Mouse (Mus musculus) neural tube, embryonic 15.5 days (tissue): ENCODE results near the gene Foxo3. TPM values are rescaled to one million over a fixed set of nuclear protein-coding genes. Genes with fewer than 3 reads are reported as not detected.

Source experiments
- ATAC-seq: fragments of 200-750 bp; cut with Nextera tagmentation; 2 replicates; pipeline ENCODE4 v1.8.0; 2017; ENCODE audit warnings: mild to moderate bottlenecking, moderate TSS enrichment, moderate library complexity; ENCODE audit not compliant: low FRiP score
- H3K27ac ChIP-seq: fragments of 300-500 bp; sonication (generic); replicated peaks from 2 replicates; pipeline ENCODE4 v1.5.1; 2015; ENCODE audit warnings: mild to moderate bottlenecking, inconsistent platforms
- H3K27me3 ChIP-seq: fragments of 300-500 bp; sonication (generic); replicated peaks from 2 replicates; pipeline ENCODE4 v1.6.1; 2015; ENCODE audit warnings: inconsistent platforms
- H3K36me3 ChIP-seq: fragments of 300-500 bp; sonication (generic); 2 replicates; pipeline ENCODE4 v1.6.1; 2015; ENCODE audit warnings: inconsistent platforms
- H3K4me1 ChIP-seq: fragments of 300-500 bp; sonication (generic); 2 replicates; pipeline ENCODE4 v1.6.1; 2015; ENCODE audit warnings: inconsistent platforms
- H3K4me2 ChIP-seq: fragments of 300-500 bp; sonication (generic); 2 replicates; pipeline ENCODE4 v1.6.1; 2015; ENCODE audit warnings: inconsistent platforms, mild to moderate bottlenecking, moderate library complexity
- H3K4me3 ChIP-seq: fragments of 300-500 bp; sonication (generic); replicated peaks from 2 replicates; pipeline ENCODE4 v1.5.1; 2015; ENCODE audit warnings: mild to moderate bottlenecking, inconsistent platforms
- H3K9ac ChIP-seq: fragments of 300-500 bp; sonication (generic); replicated peaks from 2 replicates; pipeline ENCODE4 v1.6.1; 2015; ENCODE audit warnings: mild to moderate bottlenecking, inconsistent platforms
- H3K9me3 ChIP-seq: fragments of 300-500 bp; sonication (generic); replicated peaks from 2 replicates; pipeline ENCODE4 v1.6.1; 2016; ENCODE audit warnings: inconsistent platforms
- WGBS: fragments of 180-500 bp; shearing (Covaris S2); methylation state at CpG from one replicate; pipeline ENCODE4 v1.1.7; 2015; ENCODE audit warnings: mixed read lengths; 5-methylcytosine and 5-hydroxymethylcytosine counted together
- polyA plus RNA-seq: library from polyadenylated mRNA; unstranded; fragments of >200 nt; fragmentation: Nextera tagmentation; extraction: Ambion mirVana; gene quantifications from 2 replicates; pipeline ENCODE4 v1.2.1, GENCODE M21; 2015

Foxo3 gene
- polyA plus RNA-seq, 1 experiment from 2014 or later: 4.6 TPM

DNA sequence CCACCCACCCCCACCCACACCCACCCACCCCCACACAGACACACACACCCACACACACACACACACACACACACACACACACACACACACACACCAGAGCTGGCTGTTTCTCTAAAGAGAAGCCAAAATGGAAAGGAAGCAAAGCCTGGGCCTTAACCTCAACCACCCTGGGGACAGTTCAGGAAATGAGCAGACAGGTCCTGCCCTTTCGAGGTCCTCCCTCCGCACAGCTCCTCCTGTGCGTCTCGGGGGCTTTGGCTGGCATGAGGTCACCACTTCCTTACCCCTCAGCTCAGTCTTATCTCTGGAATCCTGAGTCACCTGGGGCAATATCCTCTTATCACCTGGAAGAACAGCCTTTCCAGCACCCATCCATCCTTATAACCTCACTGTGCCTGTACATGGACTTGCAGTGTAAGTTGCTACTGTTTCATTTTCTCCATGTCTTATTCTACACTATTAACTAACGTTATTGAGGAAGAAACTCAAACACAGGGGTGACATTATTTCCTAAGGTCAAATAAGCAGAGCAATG is 56.1 kb downstream of the Foxo3 start:
- no peaks in the 10 kb centered on the region for H3K27me3 ChIP-seq
- H3K9me3 ChIP-seq: no peaks in the 10 kb centered on the region
- H3K36me3 ChIP-seq: no peaks in the 10 kb centered on the region
- no peak overlapping the region for H3K4me3 ChIP-seq
- no peak for ATAC-seq
- 76% methylated on average over 5 of the region's 5 CpGs for WGBS
- H3K27ac ChIP-seq: no peak overlapping the region
- H3K9ac ChIP-seq: no peak overlapping the region
- no peak overlapping the region for H3K4me2 ChIP-seq
- H3K4me1 ChIP-seq: peaks cover 13% of the 10 kb centered on the region

DNA sequence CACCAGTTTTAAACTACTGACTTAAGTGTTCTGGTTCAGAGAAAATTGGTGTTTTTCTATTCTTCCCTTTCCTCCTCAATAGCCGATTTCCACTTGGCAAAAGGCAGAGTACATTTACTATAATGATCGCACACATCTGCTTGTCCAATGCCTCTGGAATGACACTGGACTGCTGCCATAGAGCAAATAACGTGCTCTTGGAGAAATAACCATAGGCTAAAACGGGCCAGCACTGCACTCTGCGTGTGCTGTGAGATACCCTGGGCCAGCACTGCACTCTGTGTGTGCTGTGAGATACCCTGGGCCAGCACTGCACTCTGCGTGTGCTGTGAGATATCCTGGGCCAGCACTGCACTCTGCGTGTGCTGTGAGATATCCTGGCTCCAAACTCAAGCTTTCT is 65.1 kb downstream of the Foxo3 start:
- no peak overlapping the region for H3K27ac ChIP-seq
- H3K4me1 ChIP-seq: peaks cover 16% of the 10 kb centered on the region
- H3K9ac ChIP-seq: no peak overlapping the region
- no peaks in the 10 kb centered on the region for H3K27me3 ChIP-seq
- no peak overlapping the region for H3K4me3 ChIP-seq
- ATAC-seq: no peak
- H3K4me2 ChIP-seq: no peak overlapping the region
- H3K9me3 ChIP-seq: no peaks in the 10 kb centered on the region
- 72% methylated on average over 7 of the region's 7 CpGs for WGBS
- H3K36me3 ChIP-seq: no peaks in the 10 kb centered on the region

- Histone ChIP-seq H3K27ac (no peak overlapping the region), H3K9me3 (no peaks in the 10 kb centered on the region), H3K27me3 (no peaks in the 10 kb centered on the region), H3K4me3 (no peak overlapping the region), H3K4me2 (no peak overlapping the region), H3K36me3 (no peaks in the 10 kb centered on the region), H3K4me1 (peaks cover 16% of the 10 kb centered on the region), H3K9ac (no peak overlapping the region)
- ATAC-seq: no peak
- 48% methylated on average over 2 of the region's 2 CpGs for WGBS
These were observed 65.9 kb downstream of the Foxo3 start for GRCm38 (mm10) chr10:42210641-42211040.

DNA sequence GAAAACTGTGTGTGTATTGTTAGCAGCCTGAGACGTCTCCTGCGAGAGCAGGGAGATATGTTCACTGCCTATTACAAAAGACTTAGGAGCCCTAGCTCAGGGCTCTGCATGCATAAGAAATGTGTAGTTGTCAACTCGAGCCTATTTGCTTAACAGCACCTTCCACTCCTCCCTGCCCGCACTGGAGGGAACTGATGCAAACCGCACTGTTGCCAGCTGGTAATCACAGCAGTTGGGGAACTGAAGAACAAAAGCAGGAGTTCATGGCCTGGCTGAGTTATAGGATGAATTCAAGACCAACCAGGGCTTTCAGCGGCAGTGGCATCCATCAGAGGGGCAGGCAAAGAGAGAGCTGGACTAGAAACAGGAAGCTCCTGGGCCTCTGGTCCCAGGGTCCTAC is 66.7 kb downstream of the Foxo3 start:
- Histone ChIP-seq H3K4me2 (no peak overlapping the region), H3K4me3 (no peak overlapping the region), H3K9ac (no peak overlapping the region), H3K4me1 (peaks cover 20% of the 10 kb centered on the region), H3K36me3 (no peaks in the 10 kb centered on the region), H3K9me3 (no peaks in the 10 kb centered on the region), H3K27ac (no peak overlapping the region), H3K27me3 (no peaks in the 10 kb centered on the region)
- no peak for ATAC-seq
- 16% methylated on average over 6 of the region's 6 CpGs for WGBS

DNA sequence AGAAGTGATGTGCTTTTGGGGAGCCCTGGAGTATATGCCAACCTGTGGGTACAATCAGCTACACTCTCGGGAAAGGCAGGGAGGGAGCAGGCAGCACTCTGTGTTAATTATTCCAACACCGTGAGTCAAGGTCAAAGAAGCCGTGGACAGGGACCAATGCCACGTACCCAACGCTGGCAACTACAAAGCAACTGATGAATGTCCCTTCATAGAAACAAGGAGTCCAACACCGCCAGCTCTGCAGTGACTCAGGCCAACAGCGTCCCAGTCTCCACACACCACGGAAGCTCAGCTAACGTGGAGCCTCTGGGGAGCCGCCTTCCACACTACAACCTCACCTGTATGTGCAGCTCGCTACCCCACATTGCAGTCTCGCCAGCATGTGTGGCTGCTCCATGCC is 68.9 kb downstream of the Foxo3 start:
- Histone ChIP-seq H3K27ac (no peak overlapping the region), H3K4me3 (no peak overlapping the region), H3K9me3 (no peaks in the 10 kb centered on the region), H3K27me3 (no peaks in the 10 kb centered on the region), H3K4me1 (peaks cover 25% of the 10 kb centered on the region), H3K9ac (no peak overlapping the region), H3K36me3 (no peaks in the 10 kb centered on the region), H3K4me2 (no peak overlapping the region)
- 82% methylated on average over 12 of the region's 12 CpGs for WGBS
- ATAC-seq: no peak

- Histone ChIP-seq H3K36me3 (no peaks in the 10 kb centered on the region), H3K4me3 (no peak overlapping the region), H3K4me1 (peaks cover 17% of the 10 kb centered on the region), H3K4me2 (no peak overlapping the region), H3K27ac (no peak overlapping the region), H3K9ac (no peak overlapping the region), H3K27me3 (no peaks in the 10 kb centered on the region), H3K9me3 (no peaks in the 10 kb centered on the region)
- ATAC-seq: no peak
- 87% methylated on average over 20 of the region's 20 CpGs for WGBS
These were observed 71.7 kb downstream of the Foxo3 start for GRCm38 (mm10) chr10:42204768-42205412.

DNA sequence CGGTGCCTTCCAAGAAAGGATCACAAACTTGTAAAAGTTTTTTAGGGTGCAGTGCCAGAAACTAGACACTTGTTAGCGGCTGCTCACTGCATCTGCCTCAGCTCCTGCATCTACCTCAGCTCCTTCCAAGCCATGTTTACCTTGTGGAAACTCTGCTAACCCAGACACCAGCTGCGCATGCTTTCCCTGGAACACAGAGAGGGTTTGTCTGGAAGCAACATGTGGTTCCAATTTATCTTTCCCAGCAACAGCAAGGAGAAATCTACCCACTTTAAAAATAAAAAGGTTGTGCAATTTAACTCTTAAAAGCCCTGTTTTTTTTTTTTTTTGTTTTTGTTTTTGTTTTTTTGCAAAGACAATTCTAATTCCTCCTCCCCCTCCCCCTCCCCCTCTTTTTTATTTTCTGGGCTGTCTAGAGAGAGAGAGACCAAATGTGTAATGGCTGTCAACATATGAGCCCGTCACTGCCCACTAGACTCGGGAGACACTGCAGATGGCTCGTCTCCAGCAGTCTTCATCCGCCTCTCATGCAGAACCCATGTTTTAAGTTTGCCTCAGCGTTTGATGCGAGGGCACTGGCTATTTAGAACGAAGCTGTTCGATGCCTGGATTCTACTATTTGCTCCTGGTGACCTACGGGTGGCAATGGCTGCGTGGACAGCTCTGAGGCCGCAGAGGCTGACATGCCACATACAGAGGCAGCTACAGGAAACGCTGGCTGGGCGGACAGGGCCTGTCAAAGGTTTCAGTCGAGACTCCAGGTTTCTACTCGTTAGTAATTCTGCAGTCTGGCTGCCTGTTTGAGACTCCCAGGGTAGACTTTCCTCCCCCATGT is 73.0 kb downstream of the Foxo3 start:
- H3K4me3 ChIP-seq: no peak overlapping the region
- no peak overlapping the region for H3K27ac ChIP-seq
- no peak overlapping the region for H3K9ac ChIP-seq
- H3K4me2 ChIP-seq: no peak overlapping the region
- peaks cover 15% of the 10 kb centered on the region for H3K4me1 ChIP-seq
- 71% methylated on average over 18 of the region's 18 CpGs for WGBS
- no peaks in the 10 kb centered on the region for H3K36me3 ChIP-seq
- H3K9me3 ChIP-seq: no peaks in the 10 kb centered on the region
- ATAC-seq: no peak
- H3K27me3 ChIP-seq: no peaks in the 10 kb centered on the region

DNA sequence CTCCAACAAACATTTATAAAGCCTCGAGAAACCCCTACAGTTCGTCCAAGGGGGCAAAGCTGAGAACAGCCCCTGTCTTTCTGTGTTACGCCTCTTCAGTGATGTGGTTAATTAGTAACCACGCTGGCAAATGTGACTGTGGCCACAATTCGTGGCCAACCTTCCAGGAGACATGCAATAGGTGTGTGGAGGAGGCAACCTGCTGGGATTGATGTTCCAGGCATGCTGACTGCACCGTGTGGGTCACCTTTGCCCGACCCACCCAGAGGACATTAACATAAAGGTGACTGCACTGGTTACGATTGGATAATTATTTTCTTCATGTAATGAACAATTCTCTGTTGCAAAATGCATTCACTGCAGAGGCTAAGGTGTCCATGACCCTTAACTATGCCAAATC is 74.0 kb downstream of the Foxo3 start:
- WGBS: 61% methylated on average over 8 of the region's 8 CpGs

DNA sequence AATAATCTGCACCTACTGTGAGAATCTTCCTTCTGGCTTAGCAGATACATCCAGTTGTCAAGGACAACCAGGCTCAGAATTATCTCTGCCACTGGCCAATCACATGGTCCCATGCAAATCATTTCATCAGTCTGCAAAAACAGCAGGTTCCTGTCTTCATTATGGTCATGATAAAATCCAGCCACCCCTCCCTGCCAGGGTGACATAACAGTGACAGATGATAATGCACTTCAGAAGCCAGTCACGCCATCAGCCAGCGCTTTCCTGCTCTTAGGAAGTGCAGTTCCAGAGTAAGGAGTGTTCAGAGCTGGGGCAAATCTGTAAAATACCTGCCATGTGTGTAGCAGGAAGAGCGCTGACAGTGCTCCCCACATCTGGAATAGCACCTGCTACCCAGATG is 77.1 kb downstream of the Foxo3 start:
- H3K4me3 ChIP-seq: no peak overlapping the region
- H3K9me3 ChIP-seq: no peaks in the 10 kb centered on the region
- H3K9ac ChIP-seq: no peak overlapping the region
- no peak for ATAC-seq
- H3K27me3 ChIP-seq: no peaks in the 10 kb centered on the region
- H3K4me1 ChIP-seq: peaks cover 10% of the 10 kb centered on the region
- WGBS: 69% methylated on average over 3 of the region's 3 CpGs
- no peak overlapping the region for H3K4me2 ChIP-seq
- peaks cover 16% of the 10 kb centered on the region for H3K36me3 ChIP-seq
- no peak overlapping the region for H3K27ac ChIP-seq

More for the DNA sequence above, 74.0 kb downstream of the Foxo3 start:
- H3K4me2 ChIP-seq: no peak overlapping the region
- H3K9me3 ChIP-seq: no peaks in the 10 kb centered on the region
- H3K27ac ChIP-seq: no peak overlapping the region
- peaks cover 3% of the 10 kb centered on the region for H3K36me3 ChIP-seq
- no peak overlapping the region for H3K4me3 ChIP-seq
- H3K27me3 ChIP-seq: no peaks in the 10 kb centered on the region
- no peak for ATAC-seq
- H3K9ac ChIP-seq: no peak overlapping the region
- peaks cover 15% of the 10 kb centered on the region for H3K4me1 ChIP-seq

DNA sequence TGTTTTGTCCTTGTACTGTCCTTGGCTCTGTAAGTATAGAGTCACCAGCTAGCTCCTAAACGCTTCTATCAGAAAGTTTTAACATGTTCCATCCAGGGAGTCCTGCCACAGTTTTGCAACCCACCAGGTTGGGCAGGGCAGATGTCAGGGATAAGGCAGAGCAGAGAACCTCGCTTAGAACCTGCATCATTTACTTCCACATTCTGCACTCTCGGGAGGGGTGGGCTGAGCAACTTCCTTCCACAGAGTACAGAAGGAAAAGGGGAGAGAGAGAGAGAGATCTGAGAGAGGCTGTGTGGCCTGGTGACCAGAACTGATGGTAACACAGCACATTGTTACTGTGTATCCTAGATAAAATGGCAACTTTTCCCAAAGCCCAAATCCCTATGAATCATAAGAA is 77.9 kb downstream of the Foxo3 start:
- no peak for ATAC-seq
- no peaks in the 10 kb centered on the region for H3K27me3 ChIP-seq
- H3K4me3 ChIP-seq: no peak overlapping the region
- H3K9me3 ChIP-seq: no peaks in the 10 kb centered on the region
- peaks cover 16% of the 10 kb centered on the region for H3K36me3 ChIP-seq
- H3K27ac ChIP-seq: no peak overlapping the region
- H3K4me2 ChIP-seq: no peak overlapping the region
- H3K4me1 ChIP-seq: peaks cover 8% of the 10 kb centered on the region
- WGBS: 83% methylated on average over 3 of the region's 3 CpGs
- H3K9ac ChIP-seq: no peak overlapping the region

DNA sequence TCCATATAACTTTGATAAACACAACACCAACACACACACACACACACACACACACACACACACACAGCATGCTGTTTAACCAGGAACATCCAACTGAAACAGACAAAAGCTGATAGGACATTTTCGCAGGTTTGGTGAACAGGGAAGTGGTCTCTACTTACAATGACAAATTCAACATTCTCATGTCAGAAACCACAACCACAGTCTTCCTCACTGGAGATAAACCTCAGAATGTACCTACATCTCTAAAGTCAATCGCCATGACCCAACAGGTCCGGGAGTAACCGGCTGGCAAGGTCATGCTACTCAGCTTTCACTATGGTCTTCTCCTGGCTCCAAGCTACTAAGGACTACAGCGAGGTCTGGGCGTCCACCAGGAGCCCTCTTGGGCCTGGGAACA is 81.8 kb downstream of the Foxo3 start:
- peaks cover 16% of the 10 kb centered on the region for H3K36me3 ChIP-seq
- H3K4me1 ChIP-seq: peaks cover 8% of the 10 kb centered on the region; the same call in 1 of the 2 replicates
- ATAC-seq: no peak
- no peak overlapping the region for H3K27ac ChIP-seq
- H3K27me3 ChIP-seq: no peaks in the 10 kb centered on the region
- 93% methylated on average over 6 of the region's 6 CpGs for WGBS
- H3K4me2 ChIP-seq: no peak overlapping the region
- no peaks in the 10 kb centered on the region for H3K9me3 ChIP-seq
- no peak overlapping the region for H3K4me3 ChIP-seq
- H3K9ac ChIP-seq: no peak overlapping the region

- peaks cover 9% of the 10 kb centered on the region for H3K4me1 ChIP-seq
- no peak for ATAC-seq
- no peaks in the 10 kb centered on the region for H3K27me3 ChIP-seq
- peaks cover 16% of the 10 kb centered on the region for H3K36me3 ChIP-seq
- no peaks in the 10 kb centered on the region for H3K9me3 ChIP-seq
- H3K9ac ChIP-seq: no peak overlapping the region
- whole genome bisulfite sequencing: 86% methylated on average over 4 of the region's 4 CpGs
- no peak overlapping the region for H3K27ac ChIP-seq
- H3K4me3 ChIP-seq: no peak overlapping the region
- no peak overlapping the region for H3K4me2 ChIP-seq
These were observed 82.6 kb downstream of the Foxo3 start for GRCm38 (mm10) chr10:42193981-42194380.
